Mouse (Mus musculus) MEL (cell line): Measurements from ENCODE around the gene Klhdc9. TPM values are rescaled to one million over a fixed set of nuclear protein-coding genes. Genes with fewer than 3 reads are reported as not detected.

Experiments used
- DNase-seq: peaks from one replicate; pipeline ENCODE4 v3.0.0; 2011; ENCODE audit warnings: low read depth, low spot score
- H3K27ac ChIP-seq: 2 replicates; pipeline ENCODE4 v1.5.1; 2012; ENCODE audit warnings: low read depth, mild to moderate bottlenecking, control low read depth, low read length, moderate library complexity; ENCODE audit not compliant: control insufficient read depth
- H3K27me3 ChIP-seq, 2 experiments: fragments of 150-350 bp in 1 of 2; sonication (generic) in 1 of 2; 2 replicates each; pipeline ENCODE4 v1.6.1; 2012; ENCODE audit warnings: low read length in 2 of 2, mild to moderate bottlenecking in 2 of 2, improper control_type of control experiment in 1 of 2, moderate library complexity in 1 of 2; ENCODE audit not compliant: insufficient read depth in 2 of 2, control insufficient read depth in 1 of 2
- H3K36me3 ChIP-seq, 2 experiments: 2 replicates each; pipeline ENCODE4 v1.6.1; 2012 to 2014; ENCODE audit warnings: low read length in 2 of 2, improper control_type of control experiment in 1 of 2, inconsistent platforms in 1 of 2, mild to moderate bottlenecking in 1 of 2; ENCODE audit not compliant: insufficient read depth in 2 of 2, control insufficient read depth in 1 of 2
- H3K4me1 ChIP-seq, 2 experiments: fragments of 150-350 bp in 1 of 2; sonication (generic) in 1 of 2; 2 replicates each; pipeline ENCODE4 v1.6.1; 2012; ENCODE audit warnings: low read length in 2 of 2, improper control_type of control experiment in 1 of 2, mild to moderate bottlenecking in 1 of 2; ENCODE audit not compliant: insufficient read depth in 2 of 2, control insufficient read depth in 1 of 2
- H3K4me3 ChIP-seq, 2 experiments: fragments of 150-350 bp in 1 of 2; sonication (generic) in 1 of 2; 2 replicates each; pipeline ENCODE4 v1.5.1; 2012; ENCODE audit warnings: low read depth in 2 of 2, low read length in 2 of 2, mild to moderate bottlenecking in 2 of 2, moderate library complexity in 2 of 2, control low read depth in 1 of 2, improper control_type of control experiment in 1 of 2; ENCODE audit not compliant: control insufficient read depth in 1 of 2, insufficient read depth in 1 of 2
- H3K79me2 ChIP-seq: 2 replicates; pipeline ENCODE4 v1.6.1; 2012; ENCODE audit warnings: mild to moderate bottlenecking, low read length, moderate library complexity; ENCODE audit not compliant: control insufficient read depth, poor library complexity, insufficient read depth
- H3K9ac ChIP-seq: 2 replicates; pipeline ENCODE4 v1.6.1; 2012; ENCODE audit warnings: low read depth, mild to moderate bottlenecking, control low read depth, low read length, moderate library complexity; ENCODE audit not compliant: control insufficient read depth, poor library complexity, severe bottlenecking
- H3K9me3 ChIP-seq: fragments of 150-350 bp; sonication (generic); replicated peaks from 2 replicates; pipeline ENCODE4 v1.6.1; 2012; ENCODE audit warnings: mild to moderate bottlenecking, low read length, improper control_type of control experiment, moderate library complexity; ENCODE audit not compliant: insufficient read depth
- CHD2 ChIP-seq: IDR thresholded peaks from 2 replicates; pipeline ENCODE4 v1.6.1; 2011; ENCODE audit warnings: low read length, improper control_type of control experiment
- CTCF ChIP-seq, 3 experiments: IDR thresholded peaks in 2 of 3; conservative IDR thresholded peaks in 1 of 3; 2 replicates each; pipeline ENCODE4 v1.5.1; 2011 to 2012; ENCODE audit warnings: low read length in 3 of 3, low read depth in 2 of 3, mild to moderate bottlenecking in 2 of 3, improper control_type of control experiment in 1 of 3, inconsistent platforms in 1 of 3, mixed read lengths in 1 of 3, moderate library complexity in 1 of 3; ENCODE audit not compliant: control insufficient read depth in 1 of 3, insufficient read depth in 1 of 3, poor library complexity in 1 of 3, severe bottlenecking in 1 of 3
- E2F4 ChIP-seq: IDR thresholded peaks from 2 replicates; pipeline ENCODE4 v1.6.1; 2011; ENCODE audit warnings: low read depth, low read length, improper control_type of control experiment, borderline replicate concordance
- ELF1 ChIP-seq: IDR thresholded peaks from 2 replicates; pipeline ENCODE4 v1.6.1; 2014; ENCODE audit warnings: low read depth, mild to moderate bottlenecking, inconsistent platforms, low read length, improper control_type of control experiment, moderate library complexity
- EP300 ChIP-seq, 2 experiments: IDR thresholded peaks; 2 replicates each; pipeline ENCODE4 v1.6.1; 2011; ENCODE audit warnings: improper control_type of control experiment in 2 of 2, low read length in 2 of 2, low read depth in 1 of 2, mild to moderate bottlenecking in 1 of 2
- GABPA ChIP-seq: IDR thresholded peaks from 2 replicates; pipeline ENCODE4 v1.6.1; 2012; ENCODE audit warnings: low read depth, mild to moderate bottlenecking, inconsistent platforms, low read length, improper control_type of control experiment, moderate library complexity
- GATA1 ChIP-seq: IDR thresholded peaks from 2 replicates; pipeline ENCODE4 v1.6.1; 2011; ENCODE audit warnings: low read depth, low read length, improper control_type of control experiment
- HCFC1 ChIP-seq: IDR thresholded peaks from 2 replicates; pipeline ENCODE4 v1.6.1; 2012; ENCODE audit warnings: low read depth, mild to moderate bottlenecking, inconsistent platforms, low read length, improper control_type of control experiment, moderate library complexity
- JUND ChIP-seq: IDR thresholded peaks from 2 replicates; pipeline ENCODE4 v1.6.1; 2011; ENCODE audit warnings: low read depth, mild to moderate bottlenecking, improper control_type of control experiment, low read length
- KAT2A ChIP-seq: conservative IDR thresholded peaks from 2 replicates; pipeline ENCODE4 v1.6.1; 2012; ENCODE audit warnings: low read depth, low read length, improper control_type of control experiment, inconsistent platforms
- MAFK ChIP-seq: IDR thresholded peaks from 2 replicates; pipeline ENCODE4 v1.6.1; 2011; ENCODE audit warnings: low read depth, mild to moderate bottlenecking, low read length, improper control_type of control experiment, borderline replicate concordance
- MAX ChIP-seq: IDR thresholded peaks from 2 replicates; pipeline ENCODE4 v1.6.1; 2011; ENCODE audit warnings: low read length, improper control_type of control experiment
- MAZ ChIP-seq: IDR thresholded peaks from 2 replicates; pipeline ENCODE4 v1.6.1; 2012; ENCODE audit warnings: low read depth, mild to moderate bottlenecking, inconsistent platforms, low read length, improper control_type of control experiment
- MEF2A ChIP-seq: IDR thresholded peaks from 2 replicates; pipeline ENCODE4 v1.6.1; 2014; ENCODE audit warnings: low read depth, mild to moderate bottlenecking, inconsistent platforms, low read length, improper control_type of control experiment; ENCODE audit not compliant: poor library complexity, insufficient replicate concordance, severe bottlenecking; ENCODE audit errors: extremely low read depth
- MXI1 ChIP-seq: IDR thresholded peaks from 2 replicates; pipeline ENCODE4 v1.6.1; 2011; ENCODE audit warnings: mild to moderate bottlenecking, low read depth, low read length, improper control_type of control experiment
- MYB ChIP-seq: IDR thresholded peaks from 2 replicates; pipeline ENCODE4 v1.6.1; 2011; ENCODE audit warnings: mild to moderate bottlenecking, low read depth, low read length, improper control_type of control experiment
- NELFE ChIP-seq: IDR thresholded peaks from 2 replicates; pipeline ENCODE4 v1.6.1; 2011; ENCODE audit warnings: low read depth, low read length, improper control_type of control experiment
- NRF1 ChIP-seq: IDR thresholded peaks from 2 replicates; pipeline ENCODE4 v1.6.1; 2014; ENCODE audit warnings: low read depth, mild to moderate bottlenecking, inconsistent platforms, low read length, improper control_type of control experiment, moderate library complexity; ENCODE audit not compliant: poor library complexity, insufficient read depth, severe bottlenecking
- POLR2A ChIP-seq, 2 experiments: IDR thresholded peaks; 2 replicates each; pipeline ENCODE4 v1.6.1; 2011 to 2012; ENCODE audit warnings: low read length in 2 of 2, mild to moderate bottlenecking in 2 of 2, control low read depth in 1 of 2, improper control_type of control experiment in 1 of 2, low read depth in 1 of 2, moderate library complexity in 1 of 2; ENCODE audit not compliant: control insufficient read depth in 1 of 2, insufficient read depth in 1 of 2, poor library complexity in 1 of 2
- POLR2AphosphoS2 ChIP-seq: IDR thresholded peaks from 2 replicates; pipeline ENCODE4 v1.6.1; 2011; ENCODE audit warnings: low read length, improper control_type of control experiment
- RAD21 ChIP-seq: IDR thresholded peaks from 2 replicates; pipeline ENCODE4 v1.6.1; 2011; ENCODE audit warnings: mild to moderate bottlenecking, low read depth, low read length, improper control_type of control experiment
- SIN3A ChIP-seq: IDR thresholded peaks from 2 replicates; pipeline ENCODE4 v1.6.1; 2012; ENCODE audit warnings: low read length, improper control_type of control experiment, inconsistent platforms
- TAL1 ChIP-seq: IDR thresholded peaks from 2 replicates; pipeline ENCODE4 v1.6.1; 2012; ENCODE audit warnings: mild to moderate bottlenecking, inconsistent platforms, low read length, moderate library complexity, mixed read lengths
- TBP ChIP-seq: IDR thresholded peaks from 2 replicates; pipeline ENCODE4 v1.8.0; 2011; ENCODE audit warnings: low read depth, low read length, improper control_type of control experiment
- TCF12 ChIP-seq: IDR thresholded peaks from 2 replicates; pipeline ENCODE4 v1.6.1; 2014; ENCODE audit warnings: low read depth, mild to moderate bottlenecking, inconsistent platforms, low read length, improper control_type of control experiment, moderate library complexity
- UBTF ChIP-seq: IDR thresholded peaks from 2 replicates; pipeline ENCODE4 v1.6.1; 2012; ENCODE audit warnings: low read depth, mild to moderate bottlenecking, inconsistent platforms, low read length, improper control_type of control experiment, moderate library complexity, borderline replicate concordance; ENCODE audit not compliant: insufficient read depth
- USF2 ChIP-seq, 2 experiments: IDR thresholded peaks; 2 replicates each; pipeline ENCODE4 v1.6.1; 2011 to 2012; ENCODE audit warnings: improper control_type of control experiment in 2 of 2, low read length in 2 of 2, borderline replicate concordance in 1 of 2, inconsistent platforms in 1 of 2, low read depth in 1 of 2, mild to moderate bottlenecking in 1 of 2; ENCODE audit not compliant: insufficient read depth in 1 of 2
- ZC3H11A ChIP-seq: IDR thresholded peaks from 2 replicates; pipeline ENCODE4 v1.6.1; 2012; ENCODE audit warnings: low read depth, mild to moderate bottlenecking, inconsistent platforms, low read length, improper control_type of control experiment
- ZKSCAN1 ChIP-seq: IDR thresholded peaks from 2 replicates; pipeline ENCODE4 v1.6.1; 2012; ENCODE audit warnings: low read depth, mild to moderate bottlenecking, inconsistent platforms, low read length, improper control_type of control experiment, moderate library complexity
- ZMIZ1 ChIP-seq: IDR thresholded peaks from 2 replicates; pipeline ENCODE4 v1.6.1; 2012; ENCODE audit warnings: low read depth, mild to moderate bottlenecking, inconsistent platforms, low read length, improper control_type of control experiment, moderate library complexity
- polyA plus RNA-seq, 2 experiments: library from polyadenylated mRNA; stranded (reverse) in 1 of 2; unstranded in 1 of 2; fragments of >175 nt in 1 of 2; fragments of >200 nt in 1 of 2; gene quantifications; 2 replicates each; pipeline versions ENCODE4 v1.2.1 to v1.2.4; 2012; ENCODE audit warnings: low replicate concordance in 2 of 2, low read depth in 1 of 2; ENCODE audit not compliant: insufficient read length in 2 of 2, insufficient read depth in 1 of 2, missing spikeins in 1 of 2
- total RNA-seq: library from RNA; depleted of rRNA; stranded (reverse); fragments of 300-350 nt; gene quantifications from 2 replicates; pipeline ENCODE4 v1.2.3, GENCODE M21; 2012

Klhdc9 gene
- total and polyA plus RNA-seq, 3 experiments, result 0.08 TPM; not detected in 2

DNA sequence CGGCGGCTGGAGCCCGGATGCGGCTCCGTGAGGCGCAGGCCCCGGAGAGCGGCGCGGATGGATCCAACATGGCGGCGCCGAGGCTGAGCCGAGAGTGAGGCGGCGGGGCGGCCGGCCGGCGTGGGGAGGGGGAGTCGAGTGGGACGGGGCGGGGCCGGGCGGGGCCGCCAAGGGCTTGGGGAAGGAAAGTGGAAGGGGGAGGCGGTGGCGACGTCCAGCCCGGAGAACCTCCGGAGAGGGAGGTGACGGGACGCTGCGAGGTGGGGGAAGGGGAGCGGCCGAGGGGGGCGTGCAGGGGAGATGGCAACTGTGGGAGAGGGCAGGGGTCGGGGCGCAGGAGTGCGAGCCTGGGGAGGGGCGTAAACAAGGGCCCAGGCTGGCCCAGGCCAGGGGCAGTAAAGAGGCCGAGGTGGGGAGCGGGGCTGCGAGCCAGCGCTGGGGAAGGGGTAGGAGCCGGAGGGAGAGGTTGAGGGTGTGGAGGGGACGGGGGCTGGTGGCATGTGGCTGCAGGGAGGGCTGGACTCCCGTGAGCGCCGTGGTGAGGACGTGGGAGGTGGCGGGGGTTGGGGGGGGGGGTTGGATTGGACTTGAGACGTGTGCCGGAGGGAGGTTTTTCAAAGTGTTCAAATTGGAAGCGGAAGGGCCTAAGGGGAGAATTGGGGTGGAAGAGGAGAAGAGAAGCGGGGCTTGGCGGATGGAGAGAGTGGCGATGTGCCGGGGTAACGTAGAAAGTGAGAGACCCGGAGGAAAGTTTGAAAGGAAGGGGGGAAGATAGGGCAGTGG is 31.0 kb downstream of the Klhdc9 start (continued):
- TF ChIP-seq HCFC1 (0 out of 2 replicates have a peak, but pooled peaks have one; percentile 28), RAD21 (no peak), ZKSCAN1 (no peak), MYB (no peak), CTCF (IDR thresholded peaks at IDR 0.05 in 2 of 3, conservative IDR thresholded peaks at IDR 0.05 in 1 of 3; ENCODE audit: control insufficient read depth in 1 of 3, insufficient read depth in 1 of 3, low read depth in 2 of 3, low read length in 3 of 3, poor library complexity in 1 of 3, severe bottlenecking in 1 of 3) (no peak), USF2 (IDR thresholded peaks at IDR 0.05; ENCODE audit: borderline replicate concordance in 1 of 2, insufficient read depth in 1 of 2, low read depth in 1 of 2, low read length in 2 of 2) (no peak), E2F4 (no peak)

DNA sequence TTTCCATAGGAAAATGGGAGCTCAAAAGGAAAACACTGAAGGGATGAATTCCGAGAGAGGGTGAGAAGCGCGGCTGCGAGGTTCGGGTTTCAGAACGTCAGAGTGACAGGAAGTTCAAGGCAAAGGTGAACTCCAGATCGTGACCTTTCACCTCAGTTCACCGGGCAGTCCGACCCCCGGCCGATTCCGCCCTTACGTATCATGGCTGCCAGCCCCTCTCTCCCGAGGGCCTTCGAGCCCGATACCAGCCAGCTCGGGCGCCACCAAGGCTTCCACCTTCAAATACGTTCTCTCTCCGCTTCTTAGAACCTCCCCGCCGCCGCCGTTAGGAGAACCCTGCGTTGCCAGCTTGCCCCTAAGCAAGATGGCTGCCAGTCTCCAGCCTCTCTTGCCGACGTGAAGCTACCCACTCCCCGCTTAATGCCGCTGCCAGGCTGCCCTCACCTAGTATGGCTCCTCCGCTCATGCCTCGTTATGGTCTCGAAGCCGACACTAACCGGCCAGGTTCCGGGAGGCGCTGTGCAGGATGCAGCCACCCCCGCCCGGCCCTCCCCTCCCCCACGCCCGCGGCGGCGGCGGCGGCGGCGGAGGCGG is 31.7 kb downstream of the Klhdc9 start, which contains the start of gene Dedd:
TSS of gene Dedd (plus strand) at position 307 of the 594 bp plus-strand sequence.
- H3K79me2 ChIP-seq, result peaks cover 54% of the 10 kb centered on the region
- H3K27me3 ChIP-seq, result no peaks in the 10 kb centered on the region
- DNase-seq, result peak; percentile 96
- peaks cover 4 to 11% of the 10 kb centered on the region in 2 experiments; a peak in 3 of 4 replicates for H3K4me1 ChIP-seq
- peak within 1 kb of the TSS; percentile 88 for H3K9ac ChIP-seq
- peak within 1 kb of the TSS; percentile 88 for H3K27ac ChIP-seq
- H3K36me3 ChIP-seq, result peaks cover 0 to 20% of the 10 kb centered on the region in 2 experiments; a peak in 2 of 4 replicates
- peak within 1 kb of the TSS; percentile 90 to 93 for H3K4me3 ChIP-seq
- no peaks in the 10 kb centered on the region for H3K9me3 ChIP-seq
- TF ChIP-seq GATA1 (peak; percentile 17; the same call in 1 of the 2 replicates), CTCF (IDR thresholded peaks at IDR 0.05 in 2 of 3, conservative IDR thresholded peaks at IDR 0.05 in 1 of 3; ENCODE audit: control insufficient read depth in 1 of 3, insufficient read depth in 1 of 3, low read depth in 2 of 3, low read length in 3 of 3, poor library complexity in 1 of 3, severe bottlenecking in 1 of 3) (0 out of 6 replicates have a peak, but pooled peaks of 1 of the 3 experiments have one; percentile 3), JUND (no peak), ZMIZ1 (0 out of 2 replicates have a peak, but pooled peaks have one; percentile 44), ELF1 (peak; percentile 89), KAT2A (peak; percentile 80), UBTF (0 out of 2 replicates have a peak, but pooled peaks have one; percentile 79), TCF12 (peak; percentile 42), MXI1 (peak; percentile 72), USF2 (IDR thresholded peaks at IDR 0.05; ENCODE audit: borderline replicate concordance in 1 of 2, insufficient read depth in 1 of 2, low read depth in 1 of 2, low read length in 2 of 2) (no peak), CHD2 (peak; percentile 78), EP300 (IDR thresholded peaks at IDR 0.05; ENCODE audit: low read depth in 1 of 2, low read length in 2 of 2) (no peak), ZC3H11A (no peak), GABPA (0 out of 2 replicates have a peak, but pooled peaks have one; percentile 9), TAL1 (no peak), HCFC1 (peak; percentile 93), MAFK (no peak), SIN3A (peak; percentile 95), POLR2AphosphoS2 (peak; percentile 63; the same call in 1 of the 2 replicates), NELFE (peak; percentile 71), TBP (peak; percentile 71), RAD21 (no peak), MAX (peak; percentile 64; the same call in 1 of the 2 replicates), POLR2A (IDR thresholded peaks at IDR 0.05; ENCODE audit: control insufficient read depth in 1 of 2, insufficient read depth in 1 of 2, low read depth in 1 of 2, low read length in 2 of 2, poor library complexity in 1 of 2) (peak; percentile 17 to 73; a peak in 2 of 4 replicates), MEF2A (no peak), MAZ (peak; percentile 59; the same call in 1 of the 2 replicates), NRF1 (peak; percentile 54; the same call in 1 of the 2 replicates)
